Mouse (Mus musculus) hindbrain, embryonic 12.5 days (tissue): ENCODE results near the gene Gpr108. TPM values are rescaled to one million over a fixed set of nuclear protein-coding genes. Genes with fewer than 3 reads are reported as not detected.

ENCODE experiments used
- ATAC-seq: fragments of 200-750 bp; cut with Nextera tagmentation; 2 replicates; pipeline ENCODE4 v1.8.0; 2017; ENCODE audit warnings: moderate TSS enrichment; ENCODE audit not compliant: low FRiP score
- H3K27ac ChIP-seq: fragments of 300-500 bp; sonication (generic); 2 replicates; pipeline ENCODE4 v1.5.1; 2016; ENCODE audit warnings: mild to moderate bottlenecking
- H3K27me3 ChIP-seq: fragments of 300-500 bp; sonication (generic); 2 replicates; pipeline ENCODE4 v1.6.1; 2016; ENCODE audit warnings: mild to moderate bottlenecking
- H3K36me3 ChIP-seq: fragments of 300-500 bp; sonication (generic); 2 replicates; pipeline ENCODE4 v1.6.1; 2016; ENCODE audit warnings: mild to moderate bottlenecking
- H3K4me1 ChIP-seq: fragments of 300-500 bp; sonication (generic); 2 replicates; pipeline ENCODE4 v1.6.1; 2016
- H3K4me2 ChIP-seq: fragments of 300-500 bp; sonication (generic); replicated peaks from 2 replicates; pipeline ENCODE4 v1.6.1; 2016; ENCODE audit warnings: mild to moderate bottlenecking
- H3K4me3 ChIP-seq: fragments of 300-500 bp; sonication (generic); 2 replicates; pipeline ENCODE4 v1.5.1; 2016; ENCODE audit warnings: mild to moderate bottlenecking
- H3K9ac ChIP-seq: fragments of 300-500 bp; sonication (generic); 2 replicates; pipeline ENCODE4 v1.6.1; 2016; ENCODE audit warnings: mild to moderate bottlenecking, moderate library complexity
- H3K9me3 ChIP-seq: fragments of 300-500 bp; sonication (generic); replicated peaks from 2 replicates; pipeline ENCODE4 v1.6.1; 2016; ENCODE audit warnings: mild to moderate bottlenecking
- WGBS: fragments of 180-500 bp; shearing (Covaris S2); methylation state at CpG from one replicate; pipeline ENCODE4 v1.1.7; 2016; 5-methylcytosine and 5-hydroxymethylcytosine counted together
- microRNA-seq: library from miRNA; unstranded; fragments of <30 nt; microRNA quantifications from one replicate; pipeline ENCODE4, GENCODE M21; 2017
- polyA plus RNA-seq: library from polyadenylated mRNA; unstranded; fragments of >200 nt; fragmentation: Nextera tagmentation; extraction: Ambion mirVana; gene quantifications from 2 replicates; pipeline ENCODE4 v1.2.1, GENCODE M21; 2016

The Gpr108 gene
- polyA plus RNA-seq, 1 experiment from 2014 or later, result 24.7 TPM

DNA sequence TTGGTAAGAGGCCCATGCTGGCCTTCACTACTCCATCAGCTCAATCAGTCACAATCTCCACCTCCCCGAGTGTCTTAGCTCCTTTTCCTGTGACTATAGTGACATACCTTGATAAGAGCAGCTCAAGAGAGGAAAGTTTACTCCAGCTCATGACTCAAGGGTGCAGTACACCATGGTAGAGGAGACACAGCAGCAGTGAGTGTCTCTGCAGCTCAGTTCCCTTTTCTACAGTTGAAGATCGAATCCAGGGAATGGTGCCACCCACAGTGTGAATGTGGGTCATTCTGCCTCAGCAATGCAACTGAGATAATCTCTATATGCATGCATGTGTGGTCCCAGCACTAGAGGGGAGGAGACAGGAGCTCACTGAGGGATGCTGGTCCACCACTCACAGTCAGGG is 62.6 kb downstream of the Gpr108 start:
- Histone ChIP-seq H3K4me2 (no peak overlapping the region), H3K36me3 (no peaks in the 10 kb centered on the region), H3K27ac (no peak overlapping the region), H3K9ac (no peak overlapping the region), H3K4me1 (no peaks in the 10 kb centered on the region), H3K27me3 (no peaks in the 10 kb centered on the region), H3K9me3 (no peaks in the 10 kb centered on the region), H3K4me3 (no peak overlapping the region)
- 80% methylated on average over 2 of the region's 2 CpGs for WGBS
- no peak for ATAC-seq

Small RNA genes within 50 kb of the gene (microRNA-seq; reads per million reads assigned to microRNA genes)
- gene Mir6978, result not detected

Other genes starting within 250 kb of the Gpr108 start
- gene Pspn, start 248.4 kb downstream of the Gpr108 start, polyA plus RNA-seq, result 0.56 and 0.68 TPM in 2 replicates
- 62.6 and 67.0 TPM in 2 replicates for gene Gtf2f1, start 237.2 kb downstream of the Gpr108 start, polyA plus RNA-seq
- 0.52 TPM in 1 of 2 replicates, not detected in the other for gene Gm17949, start 237.0 kb downstream of the Gpr108 start, polyA plus RNA-seq
- gene Khsrp, start 216.9 kb downstream of the Gpr108 start, polyA plus RNA-seq, result 63.4 and 66.5 TPM in 2 replicates
- not detected in 2 replicates for gene Slc25a41, start 206.8 kb downstream of the Gpr108 start, polyA plus RNA-seq
- 2.7 and 3.8 TPM in 2 replicates for gene Crb3, start 189.3 kb downstream of the Gpr108 start, polyA plus RNA-seq
- gene Slc25a23, start 188.6 kb downstream of the Gpr108 start, polyA plus RNA-seq, result 18.7 and 22.5 TPM in 2 replicates
- 3.2 and 3.7 TPM in 2 replicates for gene Dennd1c, start 169.9 kb downstream of the Gpr108 start, polyA plus RNA-seq
- 197 and 227 TPM in 2 replicates for gene Tubb4a, start 160.7 kb downstream of the Gpr108 start, polyA plus RNA-seq
- 5.8 and 6.1 TPM in 2 replicates for gene Tnfsf9, start 143.1 kb downstream of the Gpr108 start, polyA plus RNA-seq
- gene Cd70, start 98.7 kb downstream of the Gpr108 start, polyA plus RNA-seq, result 0.48 TPM in 1 of 2 replicates, not detected in the other
- not detected in 2 replicates for gene Tnfsf14, start 54.3 kb downstream of the Gpr108 start, polyA plus RNA-seq
- 0.76 and 1.2 TPM in 2 replicates for gene C3, start 20.3 kb downstream of the Gpr108 start, polyA plus RNA-seq
- 23.5 and 23.9 TPM in 2 replicates for gene Trip10, start 1.0 kb upstream of the Gpr108 start, polyA plus RNA-seq
- gene Vav1, start 30.7 kb upstream of the Gpr108 start, polyA plus RNA-seq, result 1.9 and 2.0 TPM in 2 replicates
- gene Adgre1, start 110.2 kb upstream of the Gpr108 start, polyA plus RNA-seq, result 3.4 and 5.6 TPM in 2 replicates